Mouse (Mus musculus) heart, postnatal 25 days (tissue): ENCODE measurements around the gene Olfr1208. TPM values are rescaled to one million over a fixed set of nuclear protein-coding genes. Genes with fewer than 3 reads are reported as not detected.

Source experiments
- DNase-seq: peaks from one replicate; pipeline ENCODE4 v3.0.0; 2022; ENCODE audit warnings: low spot score
- intact Hi-C: fragments of 180-260 bp; cut with DNase I; formaldehyde crosslinking; loops from one replicate; pipeline ENCODE4 v1.15.1; 2025
- total RNA-seq, 2 experiments: library from RNA; stranded (reverse); gene quantifications; 2 replicates each; pipeline ENCODE4 v1.2.3; 2021

Olfr1208 gene
- not detected for total RNA-seq

GRCm38 (mm10) chr2:88902211-88902610 is at the start of gene Olfr1208:
Gene Olfr1208, minus strand, starts transcription at chr2:88902311.
- intact Hi-C loops, result no loop called here
- DNase-seq, result no peak

DNA sequence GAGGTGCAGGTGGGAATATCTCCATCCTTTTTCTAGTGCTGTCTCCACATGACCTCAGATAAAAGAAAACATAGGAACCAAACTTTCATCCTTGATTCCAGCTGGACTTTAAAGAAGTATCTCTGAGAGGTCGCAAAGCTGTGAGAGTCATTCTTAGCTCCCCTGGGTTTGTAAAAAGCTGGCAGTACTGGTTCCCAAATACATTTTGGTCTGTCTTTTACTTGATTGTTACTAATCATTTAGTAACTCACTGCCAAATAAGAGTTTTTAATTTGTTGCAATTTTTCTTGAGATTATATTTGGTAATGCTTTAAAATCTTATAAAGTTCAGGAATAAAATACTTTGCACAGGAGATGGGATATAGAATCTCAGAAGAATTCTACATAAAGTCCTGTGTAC is 35.9 kb upstream of the Olfr1208 start, which contains the start of gene Olfr1211:
Gene Olfr1211, minus strand, starts transcription at position 101 of the 400 bp plus-strand sequence.
- DNase-seq, result no peak
- intact Hi-C loops, result no loop called here

GRCm38 (mm10) chr2:88915057-88915456 is 12.9 kb upstream of the Olfr1208 start, which contains the start of gene Olfr1209:
Gene Olfr1209, minus strand, starts transcription at chr2:88915157.
- intact Hi-C loops, result no loop called here

GRCm38 (mm10) chr2:88862931-88863330 is 39.2 kb downstream of the Olfr1208 start, which contains the start of gene Olfr1206:
Gene Olfr1206, plus strand, starts transcription at chr2:88863231.
- no peak for DNase-seq
- intact Hi-C loops, result no loop called here

More at GRCm38 (mm10) chr2:88915057-88915456, 12.9 kb upstream of the Olfr1208 start, which contains the start of gene Olfr1209:
- DNase-seq, result no peak

GRCm38 (mm10) chr2:88848992-88849391 is 53.1 kb downstream of the Olfr1208 start, which contains the start of gene Olfr1204:
Gene Olfr1204, plus strand, starts transcription at chr2:88849292.
- intact Hi-C loops, result no loop called here
- DNase-seq, result no peak

Other genes with a start within 250 kb of the Olfr1208 start
- gene Olfr1193, start 226.7 kb downstream of the Olfr1208 start, total RNA-seq, result not detected
- gene Olfr1195, start 213.1 kb downstream of the Olfr1208 start, total RNA-seq, result not detected
- not detected for gene Olfr1196, start 197.7 kb downstream of the Olfr1208 start, total RNA-seq
- not detected for gene Olfr1197, start 169.9 kb downstream of the Olfr1208 start, total RNA-seq
- not detected for gene Olfr1198, start 150.9 kb downstream of the Olfr1208 start, total RNA-seq
- not detected for gene Olfr1199, start 141.8 kb downstream of the Olfr1208 start, total RNA-seq
- gene Olfr1200, start 131.8 kb downstream of the Olfr1208 start, total RNA-seq, result not detected
- gene Olfr1201, start 109.3 kb downstream of the Olfr1208 start, total RNA-seq, result not detected
- not detected for gene Olfr1202, start 87.8 kb downstream of the Olfr1208 start, total RNA-seq
- not detected for gene Olfr1205, start 72.6 kb downstream of the Olfr1208 start, total RNA-seq
- gene Olfr1204, start 53.0 kb downstream of the Olfr1208 start, total RNA-seq, result not detected
- gene Olfr1206, start 39.1 kb downstream of the Olfr1208 start, total RNA-seq, result not detected
- not detected for gene Olfr1209, start 12.8 kb upstream of the Olfr1208 start, total RNA-seq
- gene Olfr1211, start 35.8 kb upstream of the Olfr1208 start, total RNA-seq, result not detected
- gene Olfr1212, start 51.7 kb upstream of the Olfr1208 start, total RNA-seq, result not detected
- gene Gm13762, start 78.0 kb upstream of the Olfr1208 start, total RNA-seq, result not detected
- not detected for gene Olfr1214, start 90.3 kb upstream of the Olfr1208 start, total RNA-seq
- gene Olfr1215, start 104.7 kb upstream of the Olfr1208 start, total RNA-seq, result not detected
- not detected for gene Olfr1216, start 116.0 kb upstream of the Olfr1208 start, total RNA-seq
- gene Olfr1217, start 129.8 kb upstream of the Olfr1208 start, total RNA-seq, result not detected
- not detected for gene Olfr1218, start 158.9 kb upstream of the Olfr1208 start, total RNA-seq
- gene Olfr1219, start 181.2 kb upstream of the Olfr1208 start, total RNA-seq, result not detected
- gene Olfr1220, start 204.5 kb upstream of the Olfr1208 start, total RNA-seq, result not detected
- not detected for gene Olfr1221, start 215.0 kb upstream of the Olfr1208 start, total RNA-seq
- gene Olfr1222, start 230.7 kb upstream of the Olfr1208 start, total RNA-seq, result not detected
- gene Olfr1223, start 249.2 kb upstream of the Olfr1208 start, total RNA-seq, result not detected